Mouse (Mus musculus): ENCODE data around the gene Cuedc2. TPM values are rescaled to one million over a fixed set of nuclear protein-coding genes. Genes with fewer than 3 reads are reported as not detected.

Cuedc2 gene
- polyA plus RNA-seq, 1 experiment from 2014 or later: 75.3 TPM

- TF ChIP-seq CTCF (IDR thresholded peaks at IDR 0.05; ENCODE audit: low read depth) (no peak), EP300 (optimal IDR thresholded peaks at IDR 0.05) (no peak)
- no peak overlapping the region for H3K27ac ChIP-seq (replicated peaks)
- DNase-seq (ENCODE audit: low spot score) (no peak), ATAC-seq (ENCODE audit: low FRiP score, low TSS enrichment) (no peak)
- H3K9ac ChIP-seq (ENCODE audit: low read length): no peak overlapping the region
- no peak overlapping the region for H3K4me3 ChIP-seq (ENCODE audit: low read depth, low read length)
- H3K27me3 ChIP-seq (ENCODE audit: control insufficient read depth, insufficient read depth, low read length): no peaks in the 10 kb centered on the region
- H3K9me3 ChIP-seq (ENCODE audit: control insufficient read depth, low read length): no peaks in the 10 kb centered on the region
- WGBS: 96% methylated on average over 1 of the region's 1 CpGs
- H3K4me2 ChIP-seq (replicated peaks; ENCODE audit: low read depth): no peak overlapping the region
- peaks cover 4% of the 10 kb centered on the region; the same call in 1 of the 2 replicates for H3K4me1 ChIP-seq (replicated peaks; ENCODE audit: control insufficient read depth, insufficient read depth)
- no peaks in the 10 kb centered on the region for H3K36me3 ChIP-seq (ENCODE audit: control insufficient read depth, insufficient read depth, low read length)
These were observed 8.6 kb upstream of the Cuedc2 start for GRCm38 (mm10) chr19:46347146-46347545.

DNA sequence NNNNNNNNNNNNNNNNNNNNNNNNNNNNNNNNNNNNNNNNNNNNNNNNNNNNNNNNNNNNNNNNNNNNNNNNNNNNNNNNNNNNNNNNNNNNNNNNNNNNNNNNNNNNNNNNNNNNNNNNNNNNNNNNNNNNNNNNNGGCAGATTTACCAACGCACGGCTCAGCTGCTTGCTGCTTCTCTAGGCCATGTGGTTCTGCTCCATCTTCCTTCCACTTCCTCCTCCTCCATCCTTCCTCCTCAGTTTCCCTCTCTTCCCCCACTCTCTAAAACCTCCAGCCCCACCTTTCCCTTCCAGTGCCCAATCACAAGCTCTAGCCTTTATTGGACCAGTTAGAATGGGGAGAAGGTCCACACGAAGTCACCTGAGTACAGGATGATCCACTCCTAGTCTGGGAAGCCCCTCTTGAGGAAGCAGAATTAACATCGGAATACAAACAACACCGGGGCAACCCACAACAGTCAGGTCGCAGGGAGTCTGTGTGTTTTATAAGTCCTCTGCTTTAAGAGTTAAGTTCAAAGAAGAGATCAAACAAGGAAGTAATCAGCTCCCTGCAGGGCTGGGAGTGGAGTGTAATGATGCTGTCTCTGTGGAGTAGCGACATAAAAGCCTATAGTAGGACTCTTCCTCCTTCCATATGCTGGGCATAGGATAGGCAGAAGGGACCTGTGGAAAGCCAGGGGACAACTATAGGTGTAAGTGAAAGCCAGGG, 6.4 kb upstream of the Cuedc2 start:
- no peak overlapping the region for H3K4me3 ChIP-seq (ENCODE audit: low read depth, low read length)
- no peak overlapping the region for H3K27ac ChIP-seq (replicated peaks)
- H3K36me3 ChIP-seq (ENCODE audit: control insufficient read depth, insufficient read depth, low read length): no peaks in the 10 kb centered on the region
- H3K27me3 ChIP-seq (ENCODE audit: control insufficient read depth, insufficient read depth, low read length): no peaks in the 10 kb centered on the region
- no peaks in the 10 kb centered on the region for H3K9me3 ChIP-seq (ENCODE audit: control insufficient read depth, low read length)
- TF ChIP-seq CTCF (IDR thresholded peaks at IDR 0.05; ENCODE audit: low read depth) (no peak), EP300 (optimal IDR thresholded peaks at IDR 0.05) (no peak)
- 22% methylated on average over 7 of the region's 7 CpGs for WGBS
- no peak overlapping the region for H3K4me2 ChIP-seq (replicated peaks; ENCODE audit: low read depth)
- no peak overlapping the region for H3K9ac ChIP-seq (ENCODE audit: low read length)
- ATAC-seq (ENCODE audit: low FRiP score, low TSS enrichment): no peak; the same call in 1 of the 2 replicates
- no peak for DNase-seq (ENCODE audit: low spot score)
- peaks cover 4% of the 10 kb centered on the region; the same call in 1 of the 2 replicates for H3K4me1 ChIP-seq (replicated peaks; ENCODE audit: control insufficient read depth, insufficient read depth)

GRCm38 (mm10) chr19:46339287-46339971, 927 bp upstream of the Cuedc2 start:
- TF ChIP-seq CTCF (IDR thresholded peaks at IDR 0.05; ENCODE audit: low read depth): no peak
- TF ChIP-seq EP300 (optimal IDR thresholded peaks at IDR 0.05): no peak
- Histone ChIP-seq H3K4me2 (replicated peaks; ENCODE audit: low read depth) (no peak overlapping the region), H3K27me3 (ENCODE audit: control insufficient read depth, insufficient read depth, low read length) (no peaks in the 10 kb centered on the region), H3K27ac (replicated peaks) (peak overlapping the region; percentile 49), H3K4me3 (ENCODE audit: low read depth, low read length) (no peak overlapping the region), H3K4me1 (replicated peaks; ENCODE audit: control insufficient read depth, insufficient read depth) (0 out of 2 replicates have a peak, but pooled peaks cover 2% of the 10 kb centered on the region), H3K36me3 (ENCODE audit: control insufficient read depth, insufficient read depth, low read length) (no peaks in the 10 kb centered on the region), H3K9me3 (ENCODE audit: control insufficient read depth, low read length) (no peaks in the 10 kb centered on the region), H3K9ac (ENCODE audit: low read length) (no peak overlapping the region)
- peak; percentile 13 for DNase-seq (ENCODE audit: low spot score)
- ATAC-seq (ENCODE audit: low FRiP score, low TSS enrichment): 0 out of 2 replicates have a peak, but pooled peaks have one; percentile 10
- WGBS: 65% methylated on average over 6 of the region's 7 CpGs

DNA sequence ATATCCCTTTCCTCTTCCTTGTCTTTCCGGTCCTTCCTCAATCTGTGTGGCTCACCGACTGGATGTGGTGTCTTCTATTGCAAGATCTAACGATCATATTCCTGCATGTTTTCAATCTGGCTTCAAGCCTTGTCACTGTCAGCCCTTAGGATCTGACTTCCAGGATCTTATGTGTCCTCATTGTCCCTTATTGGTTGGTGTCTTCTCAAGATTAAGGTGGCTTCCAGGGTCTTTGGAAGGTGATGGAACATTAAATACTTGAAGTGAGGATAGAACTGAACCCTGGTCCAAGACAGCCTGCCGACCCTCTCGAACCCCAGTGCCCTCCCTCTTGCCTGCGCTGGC, 412 bp upstream of the Cuedc2 start:
- H3K36me3 ChIP-seq (ENCODE audit: control insufficient read depth, insufficient read depth, low read length): no peaks in the 10 kb centered on the region
- no peaks in the 10 kb centered on the region for H3K9me3 ChIP-seq (ENCODE audit: control insufficient read depth, low read length)
- peak overlapping the region; percentile 38; the same call in 1 of the 2 replicates for H3K9ac ChIP-seq (ENCODE audit: low read length)
- 0 out of 2 replicates have a peak, but pooled peaks cover 2% of the 10 kb centered on the region for H3K4me1 ChIP-seq (replicated peaks; ENCODE audit: control insufficient read depth, insufficient read depth)
- ATAC-seq (ENCODE audit: low FRiP score, low TSS enrichment) (no peak; the same call in 1 of the 2 replicates), DNase-seq (ENCODE audit: low spot score) (no peak)
- WGBS: 37% methylated on average over 6 of the region's 6 CpGs
- H3K27me3 ChIP-seq (ENCODE audit: control insufficient read depth, insufficient read depth, low read length): no peaks in the 10 kb centered on the region
- H3K27ac ChIP-seq (replicated peaks): peak overlapping the region; percentile 49
- H3K4me3 ChIP-seq (ENCODE audit: low read depth, low read length): peak overlapping the region; percentile 73
- TF ChIP-seq EP300 (optimal IDR thresholded peaks at IDR 0.05) (no peak), CTCF (IDR thresholded peaks at IDR 0.05; ENCODE audit: low read depth) (no peak)
- H3K4me2 ChIP-seq (replicated peaks; ENCODE audit: low read depth): peak overlapping the region; percentile 81

- 35% methylated on average over 15 of the region's 15 CpGs for WGBS
- H3K9ac ChIP-seq (ENCODE audit: low read length): peak overlapping the region; percentile 73
- peak overlapping the region; percentile 73 for H3K4me3 ChIP-seq (ENCODE audit: low read depth, low read length)
- ATAC-seq (ENCODE audit: low FRiP score, low TSS enrichment) (peak; percentile 11), DNase-seq (ENCODE audit: low spot score) (no peak)
- peak overlapping the region; percentile 81 for H3K4me2 ChIP-seq (replicated peaks; ENCODE audit: low read depth)
- no peaks in the 10 kb centered on the region for H3K9me3 ChIP-seq (ENCODE audit: control insufficient read depth, low read length)
- peak overlapping the region; percentile 50; the same call in 1 of the 2 replicates for H3K27ac ChIP-seq (replicated peaks)
- H3K27me3 ChIP-seq (ENCODE audit: control insufficient read depth, insufficient read depth, low read length): no peaks in the 10 kb centered on the region
- H3K4me1 ChIP-seq (replicated peaks; ENCODE audit: control insufficient read depth, insufficient read depth): 0 out of 2 replicates have a peak, but pooled peaks cover 2% of the 10 kb centered on the region
- H3K36me3 ChIP-seq (ENCODE audit: control insufficient read depth, insufficient read depth, low read length): no peaks in the 10 kb centered on the region
- TF ChIP-seq CTCF (IDR thresholded peaks at IDR 0.05; ENCODE audit: low read depth): no peak
- TF ChIP-seq EP300 (optimal IDR thresholded peaks at IDR 0.05): no peak
These were observed 677 bp downstream of the Cuedc2 start for GRCm38 (mm10) chr19:46337719-46338330.

Measured in stomach, postnatal 0 days (tissue).